Mouse (Mus musculus): ENCODE measurements around the gene Socs7.

- peak; percentile 79 for TF ChIP-seq CTCF (IDR thresholded peaks at IDR 0.05; ENCODE audit: low read depth, low read length)
- TF ChIP-seq POLR2A (IDR thresholded peaks at IDR 0.05; ENCODE audit: extremely low read depth, insufficient read depth, low read length), result no peak
These were observed 18.7 kb upstream of the Socs7 start for GRCm38 (mm10) chr11:97343619-97344018.

Data from liver, adult 2 months (tissue).